Comparison of ENCODE assay signal across 8 mouse cellular contexts in the genomic region with DNA sequence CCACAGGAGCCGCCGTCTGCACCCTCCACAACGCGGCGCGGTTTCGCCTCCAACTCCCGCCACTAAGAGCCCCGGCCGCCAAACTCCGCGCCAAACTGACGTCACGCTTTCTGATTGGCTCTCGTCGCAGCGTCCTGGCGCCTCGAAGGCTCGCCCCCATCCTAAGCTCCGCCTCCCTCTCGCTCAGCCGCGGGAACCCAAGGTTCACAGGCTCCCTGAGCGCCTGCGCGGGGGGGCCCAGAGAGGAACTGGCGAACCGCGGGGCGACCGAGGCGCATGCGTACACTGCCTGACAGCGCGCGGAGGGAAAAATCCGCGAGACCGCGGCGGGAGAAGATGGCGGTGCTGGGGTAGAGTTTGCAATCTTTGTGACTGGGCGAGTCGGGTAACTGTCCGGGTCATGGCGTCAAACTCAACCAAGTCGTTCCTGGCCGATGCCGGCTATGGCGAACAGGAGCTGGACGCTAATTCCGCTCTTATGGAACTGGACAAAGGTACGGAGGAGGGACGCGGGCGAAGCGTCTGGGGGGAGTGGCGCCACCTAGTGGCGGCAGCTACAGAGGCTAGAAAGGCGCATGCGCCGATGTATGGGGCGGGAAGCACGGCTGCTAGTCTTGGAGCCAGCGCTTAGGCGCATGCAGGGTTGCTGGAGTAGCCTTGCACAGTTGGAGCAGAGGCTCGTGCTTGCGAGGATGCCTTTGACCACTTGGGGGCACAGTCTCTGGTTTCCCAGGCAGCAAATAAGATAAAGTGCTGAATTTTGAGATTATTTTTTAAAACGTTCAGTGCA. TPM values are rescaled to one million over a fixed set of nuclear protein-coding genes. Genes with fewer than 3 reads are reported as not detected.
DNase-seq lines count a peak whose midpoint lies in the region; ATAC-seq and TF ChIP-seq lines count a peak whose summit lies in the region.

A gene (minus strand): TSS at position 87 of the 790 bp plus-strand sequence.
A gene (plus strand): TSS at position 179 of the 790 bp plus-strand sequence.

- no peaks in the 10 kb centered on the region for H3K27me3 ChIP-seq in hindbrain, postnatal 0 days (ENCODE audit: insufficient read depth, low read length)

- ATAC-seq in common myeloid progenitor, adult 5-6 weeks (replicated peaks; ENCODE audit: low read depth, poor library complexity, severe bottlenecking), result peak; percentile 85
- ATAC-seq in hindbrain, postnatal 0 days, result peak; percentile 99
- ATAC-seq in megakaryocyte, adult 5-6 weeks (ENCODE audit: poor library complexity, severe bottlenecking), result peak; percentile 91

- peak; percentile 100 for DNase-seq in ZHBTc4 (ENCODE audit: low read depth, low spot score)
- peak; percentile 100 for DNase-seq in gastrocnemius, adult 2 months
- peak; percentile 100 for DNase-seq in hindbrain, postnatal 0 days (ENCODE audit: low spot score)
- peak; percentile 99 for DNase-seq in left cerebral cortex, adult 2 months (ENCODE audit: extremely low spot score in 1 of 2, low spot score in 2 of 2)
- DNase-seq in right cerebral cortex, adult 2 months (ENCODE audit: low spot score in 2 of 2), result peak; percentile 98
- peak; percentile 100 for DNase-seq in urinary bladder, postnatal 14 days (ENCODE audit: low spot score)

- peak within 1 kb of the TSS; percentile 62 for H3K9ac ChIP-seq in hindbrain, postnatal 0 days (replicated peaks; ENCODE audit: low read length)

- peak within 1 kb of the TSS; percentile 77 for H3K4me3 ChIP-seq in gastrocnemius, adult 2 months
- peak within 1 kb of the TSS; percentile 85 for H3K4me3 ChIP-seq in hindbrain, postnatal 0 days (ENCODE audit: low read length)
- H3K4me3 ChIP-seq in left cerebral cortex, adult 2 months, result peak within 1 kb of the TSS; percentile 80

- no peaks in the 10 kb centered on the region for H3K36me3 ChIP-seq in hindbrain, postnatal 0 days (ENCODE audit: insufficient read depth, low read length)

- intact Hi-C loops in gastrocnemius, adult 2 months (cut with DNase I), result loop anchor here (2.0 to 5.0 kb wide), 2 partner anchors 142 to 243 kb away; a partner anchor contains a TSS
- intact Hi-C loops in left cerebral cortex, adult 2 months (cut with DNase I), result loop anchor here (1.0 to 10.0 kb wide), 3 partner anchors 146 to 329 kb away; a partner anchor contains a TSS

- H3K4me1 ChIP-seq in hindbrain, postnatal 0 days (ENCODE audit: insufficient read depth, low read length), result peaks cover 12% of the 10 kb centered on the region

- WGBS in hindbrain, postnatal 0 days, result under 1% methylated on average over 70 of the region's 70 CpGs

- H3K4me2 ChIP-seq in hindbrain, postnatal 0 days (ENCODE audit: low read depth, low read length), result peak within 1 kb of the TSS; percentile 91

- no peaks in the 10 kb centered on the region for H3K9me3 ChIP-seq in hindbrain, postnatal 0 days (ENCODE audit: low read length)

- peak; percentile 98 for TF ChIP-seq CTCF in gastrocnemius, adult 2 months (IDR thresholded peaks at IDR 0.05)
- TF ChIP-seq CTCF in hindbrain, postnatal 0 days (IDR thresholded peaks at IDR 0.05; ENCODE audit: low read depth), result peak; percentile 99
- TF ChIP-seq CTCF in left cerebral cortex, adult 2 months (IDR thresholded peaks at IDR 0.05), result peak; percentile 97

- peak within 1 kb of the TSS; percentile 96 for H3K27ac ChIP-seq in gastrocnemius, adult 2 months
- peak within 1 kb of the TSS; percentile 96 for H3K27ac ChIP-seq in hindbrain, postnatal 0 days
- H3K27ac ChIP-seq in left cerebral cortex, adult 2 months, result peak within 1 kb of the TSS; percentile 97

RNA-seq across cellular contexts. Expression of the first gene that starts in this region (rescaled TPM):
- total RNA-seq in common myeloid progenitor, adult 5-6 weeks (2017), result 95.8 and 105 TPM in 2 replicates
- under 1 TPM in 1 of 2 experiments, not detected in 1; 0.11 TPM for total RNA-seq in gastrocnemius, adult 2 months (2021)
- total RNA-seq in hindbrain, postnatal 0 days (2014; rRNA removed), result 5.1 and 6.6 TPM in 2 replicates
- polyA plus RNA-seq in hindbrain, postnatal 0 days (2015; fragmentation: Nextera tagmentation; extraction: Ambion mirVana), result 7.5 and 8.0 TPM in 2 replicates
- total RNA-seq in left cerebral cortex, adult 2 months (2021), result 1 to 10 TPM; 6.9 to 8.1 TPM
- 34.7 and 36.7 TPM in 2 replicates for total RNA-seq in megakaryocyte, adult 5-6 weeks (2015)
- 24.2 and 30.4 TPM in 2 replicates for total RNA-seq in megakaryocyte, adult 5-6 weeks (2017)

RNA-seq across cellular contexts. Expression of the second gene that starts in this region (rescaled TPM):
- 84.8 and 86.4 TPM in 2 replicates for total RNA-seq in common myeloid progenitor, adult 5-6 weeks (2017)
- 1 to 10 TPM; 6.7 to 7.2 TPM for total RNA-seq in gastrocnemius, adult 2 months (2021)
- total RNA-seq in hindbrain, postnatal 0 days (2014; rRNA removed), result 34.1 and 41.3 TPM in 2 replicates
- polyA plus RNA-seq in hindbrain, postnatal 0 days (2015; fragmentation: Nextera tagmentation; extraction: Ambion mirVana), result 26.3 and 28.7 TPM in 2 replicates
- total RNA-seq in left cerebral cortex, adult 2 months (2021), result 10 to 100 TPM; 32.7 to 34.9 TPM
- total RNA-seq in megakaryocyte, adult 5-6 weeks (2015), result 18.1 and 18.2 TPM in 2 replicates
- total RNA-seq in megakaryocyte, adult 5-6 weeks (2017), result 33.7 and 37.1 TPM in 2 replicates

Comparison
In these comparisons a context has a peak if more than half of its experiments do, and no peak if none do; other contexts are left out.
1. Peak in every context shown above with its lines: DNase-seq, ATAC-seq, H3K4me3 ChIP-seq and H3K27ac ChIP-seq.